Mouse (Mus musculus) embryonic facial prominence, embryonic 11.5 days (tissue): ENCODE measurements around the gene Ice1. TPM values are rescaled to one million over a fixed set of nuclear protein-coding genes. Genes with fewer than 3 reads are reported as not detected.

Experiments
- ATAC-seq: fragments of 200-750 bp; cut with Nextera tagmentation; replicated peaks from 2 replicates; pipeline ENCODE4 v1.8.0; 2017; ENCODE audit warnings: low read depth; ENCODE audit not compliant: insufficient number of reproducible peaks, low FRiP score, low TSS enrichment
- DNase-seq: peaks from one replicate; pipeline ENCODE4 v3.0.0-alpha.2; 2015; ENCODE audit warnings: low spot score
- H3K27ac ChIP-seq: fragments of 300-500 bp; sonication (generic); replicated peaks from 2 replicates; pipeline ENCODE4 v1.5.1; 2014; ENCODE audit warnings: mild to moderate bottlenecking, low read depth, low read length, control low read depth
- H3K27me3 ChIP-seq: fragments of 300-500 bp; sonication (generic); 2 replicates; pipeline ENCODE4 v1.6.1; 2014; ENCODE audit warnings: mild to moderate bottlenecking, low read length, moderate library complexity, mixed read lengths; ENCODE audit not compliant: control insufficient read depth, insufficient read depth
- H3K36me3 ChIP-seq: fragments of 300-500 bp; sonication (generic); replicated peaks from 2 replicates; pipeline ENCODE4 v1.6.1; 2014; ENCODE audit warnings: low read depth, mild to moderate bottlenecking, low read length, moderate library complexity, mixed read lengths; ENCODE audit not compliant: control insufficient read depth, insufficient read depth
- H3K4me1 ChIP-seq: fragments of 300-500 bp; sonication (generic); 2 replicates; pipeline ENCODE4 v1.6.1; 2014; ENCODE audit warnings: low read length, mixed read lengths; ENCODE audit not compliant: control insufficient read depth, insufficient read depth
- H3K4me2 ChIP-seq: fragments of 300-500 bp; sonication (generic); 2 replicates; pipeline ENCODE4 v1.6.1; 2014; ENCODE audit warnings: low read depth, mild to moderate bottlenecking, control low read depth, low read length, moderate library complexity
- H3K4me3 ChIP-seq: fragments of 300-500 bp; sonication (generic); 2 replicates; pipeline ENCODE4 v1.5.1; 2014; ENCODE audit warnings: low read depth, low read length, control low read depth
- H3K9ac ChIP-seq: fragments of 300-500 bp; sonication (generic); replicated peaks from 2 replicates; pipeline ENCODE4 v1.6.1; 2014; ENCODE audit warnings: mild to moderate bottlenecking, control low read depth, low read length
- H3K9me3 ChIP-seq: fragments of 300-500 bp; sonication (generic); replicated peaks from 2 replicates; pipeline ENCODE4 v1.6.1; 2016; ENCODE audit warnings: mild to moderate bottlenecking, low read length, inconsistent platforms, mixed read lengths; ENCODE audit not compliant: control insufficient read depth
- WGBS: fragments of 180-500 bp; shearing (Covaris S2); extraction: QIAGEN DNeasy Blood & Tissue Kit; methylation state at CpG from one replicate; pipeline ENCODE4 v1.1.7; 2014; 5-methylcytosine and 5-hydroxymethylcytosine counted together
- polyA plus RNA-seq: library from polyadenylated mRNA; unstranded; fragments of >200 nt; fragmentation: Nextera tagmentation; extraction: Ambion mirVana; gene quantifications from 2 replicates; pipeline ENCODE4 v1.2.1, GENCODE M21; 2014

The Ice1 gene
- polyA plus RNA-seq, 1 experiment from 2014 or later = 34.0 TPM

DNA sequence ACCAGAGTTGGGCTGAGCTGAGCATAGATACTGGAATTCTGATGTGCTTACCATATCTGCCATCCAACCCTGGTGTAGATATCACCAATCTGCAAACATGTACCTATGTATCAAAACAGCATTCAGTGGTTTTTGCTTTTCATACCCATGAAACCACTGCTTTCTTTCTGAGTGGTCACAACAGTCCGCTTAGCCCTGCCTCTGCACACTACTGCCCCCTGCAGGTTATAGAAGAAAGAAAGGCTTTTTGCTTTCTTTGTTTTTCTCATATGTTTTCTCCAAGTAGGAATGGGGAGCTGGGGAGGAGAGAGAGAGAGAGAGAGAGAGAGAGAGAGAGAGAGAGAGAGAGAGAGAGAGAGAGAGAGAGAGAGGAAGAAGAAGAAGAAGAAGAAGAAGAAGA lies 92.2 kb downstream of the Ice1 start:
- H3K27me3 ChIP-seq = no peaks in the 10 kb centered on the region
- no peak overlapping the region for H3K4me3 ChIP-seq
- no peak overlapping the region for H3K4me2 ChIP-seq
- H3K4me1 ChIP-seq = no peaks in the 10 kb centered on the region
- H3K36me3 ChIP-seq = no peaks in the 10 kb centered on the region
- no peak overlapping the region for H3K9ac ChIP-seq
- DNase-seq (peak; percentile 62), ATAC-seq (no peak)
- H3K27ac ChIP-seq = no peak overlapping the region
- 6% methylated on average over 1 of the region's 1 CpGs for WGBS
- no peaks in the 10 kb centered on the region for H3K9me3 ChIP-seq

DNA sequence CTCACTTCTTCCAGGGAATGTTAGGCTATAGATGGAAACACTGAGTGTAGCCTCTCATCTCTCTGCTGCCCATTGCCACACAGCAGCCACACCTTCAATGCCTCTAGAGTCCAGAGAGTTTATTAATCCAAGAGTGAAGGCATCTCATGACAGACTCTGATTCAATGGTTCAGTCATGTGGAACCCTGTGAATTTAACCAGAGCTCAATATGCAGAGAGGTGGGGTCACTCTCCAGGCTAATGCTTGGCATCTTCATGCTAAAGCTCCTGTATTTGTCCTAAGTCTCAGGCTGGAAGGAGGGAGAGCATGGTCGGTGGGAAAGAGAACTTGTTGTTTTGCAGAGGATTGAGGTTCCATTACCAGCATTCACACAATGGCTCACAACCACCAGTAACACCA lies 97.6 kb downstream of the Ice1 start:
- Histone ChIP-seq H3K4me2 (no peak overlapping the region), H3K36me3 (no peaks in the 10 kb centered on the region), H3K9ac (no peak overlapping the region), H3K9me3 (no peaks in the 10 kb centered on the region), H3K27ac (no peak overlapping the region), H3K4me1 (no peaks in the 10 kb centered on the region), H3K4me3 (no peak overlapping the region), H3K27me3 (no peaks in the 10 kb centered on the region)
- DNase-seq = no peak
- no peak for ATAC-seq
- 78% methylated on average over 1 of the region's 1 CpGs for WGBS

DNA sequence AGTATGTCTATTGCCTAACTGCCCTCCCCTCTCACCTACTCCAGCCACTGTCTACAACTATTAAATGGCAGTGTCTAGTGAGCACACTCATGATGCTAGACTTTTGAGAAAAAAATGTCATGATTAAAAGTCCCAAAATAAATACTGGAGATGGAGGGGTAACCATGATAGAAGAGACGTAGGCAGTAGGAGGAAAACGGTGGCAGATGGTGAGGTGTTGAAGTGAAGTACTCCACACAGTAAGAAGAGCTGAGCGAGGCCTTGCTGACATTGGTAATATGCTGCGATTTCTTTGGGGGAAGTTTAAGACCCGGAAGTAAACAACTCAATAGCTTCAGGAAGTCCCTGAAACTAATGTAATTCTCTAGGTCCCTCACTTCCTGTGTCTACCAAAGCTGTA lies 104.0 kb downstream of the Ice1 start:
- Histone ChIP-seq H3K4me2 (no peak overlapping the region), H3K27me3 (no peaks in the 10 kb centered on the region), H3K4me1 (no peaks in the 10 kb centered on the region), H3K9me3 (no peaks in the 10 kb centered on the region), H3K4me3 (no peak overlapping the region), H3K36me3 (no peaks in the 10 kb centered on the region), H3K9ac (no peak overlapping the region), H3K27ac (no peak overlapping the region)
- no peak for DNase-seq
- ATAC-seq = no peak
- WGBS = 90% methylated on average over 5 of the region's 5 CpGs

DNA sequence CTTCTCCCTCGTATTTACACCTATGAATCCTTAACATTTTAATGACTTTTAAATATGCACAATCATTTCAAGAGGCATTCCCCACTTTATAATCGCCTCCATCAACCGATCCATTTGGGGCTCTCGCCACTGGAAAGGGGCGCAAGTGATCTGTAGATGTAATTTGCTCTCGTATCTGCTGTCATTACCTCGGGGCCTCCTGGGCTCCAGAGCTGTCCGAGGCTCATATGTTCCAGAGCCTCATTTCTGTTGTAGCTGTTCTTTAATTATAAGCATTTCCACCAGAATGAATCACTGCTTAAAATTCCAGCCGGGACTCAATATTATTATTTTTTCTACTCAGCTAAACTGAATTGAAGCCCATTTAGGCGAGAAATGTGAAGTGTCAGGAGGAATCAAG lies 104.7 kb downstream of the Ice1 start:
- 83% methylated on average over 10 of the region's 10 CpGs for WGBS
- ATAC-seq = no peak
- no peak overlapping the region for H3K4me3 ChIP-seq
- no peak for DNase-seq
- no peaks in the 10 kb centered on the region for H3K4me1 ChIP-seq
- no peaks in the 10 kb centered on the region for H3K27me3 ChIP-seq
- H3K9ac ChIP-seq = no peak overlapping the region
- no peak overlapping the region for H3K27ac ChIP-seq
- no peaks in the 10 kb centered on the region for H3K9me3 ChIP-seq
- no peaks in the 10 kb centered on the region for H3K36me3 ChIP-seq
- H3K4me2 ChIP-seq = no peak overlapping the region

DNA sequence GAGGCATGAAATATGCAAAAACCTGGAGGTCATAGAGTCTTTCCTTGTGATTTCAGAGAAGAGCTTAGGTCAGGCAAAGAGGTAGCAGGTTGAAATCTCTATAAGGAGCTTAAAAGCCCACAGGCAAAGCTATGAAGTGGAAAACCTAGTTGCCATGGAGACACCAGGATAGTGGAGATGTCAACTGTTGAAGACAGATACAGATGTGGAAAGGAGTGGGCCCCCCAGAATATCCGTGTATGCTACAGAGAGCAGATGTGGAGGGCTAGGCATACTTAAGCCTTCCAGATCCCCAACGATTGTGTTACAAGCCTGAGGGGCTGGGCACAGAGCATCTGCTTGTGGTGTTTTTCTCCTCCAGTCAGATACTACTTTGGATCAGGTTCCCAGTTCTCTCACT lies 119.8 kb downstream of the Ice1 start:
- no peaks in the 10 kb centered on the region for H3K9me3 ChIP-seq
- no peak for ATAC-seq
- H3K4me1 ChIP-seq = no peaks in the 10 kb centered on the region
- H3K36me3 ChIP-seq = no peaks in the 10 kb centered on the region
- H3K9ac ChIP-seq = no peak overlapping the region
- no peak overlapping the region for H3K27ac ChIP-seq
- H3K27me3 ChIP-seq = no peaks in the 10 kb centered on the region
- no peak overlapping the region for H3K4me2 ChIP-seq
- no peak overlapping the region for H3K4me3 ChIP-seq
- WGBS = 64% methylated on average over 2 of the region's 2 CpGs
- DNase-seq = no peak

DNA sequence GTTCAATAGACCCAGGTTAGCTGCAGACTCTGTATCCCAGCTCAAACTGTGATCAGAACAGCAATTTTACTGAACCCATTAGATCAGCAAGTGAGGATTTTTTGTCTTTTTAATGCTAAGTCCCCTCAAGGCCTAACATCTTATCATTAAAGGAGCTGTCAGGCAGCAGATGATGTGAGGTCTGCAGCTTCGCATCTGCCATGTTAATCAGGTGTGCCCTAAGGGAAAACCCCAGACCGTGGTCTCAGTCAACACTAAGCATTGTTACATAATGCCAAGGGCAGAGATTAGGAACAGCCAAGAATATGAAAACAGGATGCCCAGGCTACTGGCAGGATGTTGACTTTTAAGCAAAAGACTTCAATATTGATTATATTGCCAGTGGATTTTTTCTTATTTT lies 122.4 kb downstream of the Ice1 start:
- no peaks in the 10 kb centered on the region for H3K4me1 ChIP-seq

DNA sequence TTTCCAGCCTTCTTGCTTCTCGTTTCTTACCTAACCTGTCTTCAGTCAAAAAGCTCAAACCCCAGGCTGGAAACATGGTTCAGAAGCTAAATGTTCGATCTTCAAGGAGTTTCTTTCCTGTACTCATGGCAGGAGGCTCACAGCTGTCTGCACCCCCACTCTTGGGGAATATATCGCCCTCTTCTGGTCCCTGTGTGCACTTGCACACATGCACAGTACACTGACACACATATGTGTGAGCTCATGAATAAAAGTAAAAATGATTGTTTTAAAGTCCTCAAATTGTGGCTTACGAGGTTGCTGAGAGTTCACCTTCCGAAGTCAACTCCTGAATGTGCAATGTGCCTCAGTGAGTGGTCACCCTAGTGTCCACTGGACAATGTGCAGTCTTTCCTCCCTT lies 127.2 kb downstream of the Ice1 start:
- Histone ChIP-seq H3K27me3 (no peaks in the 10 kb centered on the region), H3K4me1 (no peaks in the 10 kb centered on the region), H3K27ac (no peak overlapping the region), H3K4me2 (no peak overlapping the region), H3K4me3 (no peak overlapping the region), H3K9me3 (no peaks in the 10 kb centered on the region), H3K9ac (no peak overlapping the region), H3K36me3 (no peaks in the 10 kb centered on the region)
- 76% methylated on average over 5 of the region's 5 CpGs for WGBS
- ATAC-seq (no peak), DNase-seq (no peak)

More for the DNA sequence above, 122.4 kb downstream of the Ice1 start:
- 44% methylated on average over 2 of the region's 2 CpGs for WGBS
- DNase-seq (no peak), ATAC-seq (no peak)
- H3K27me3 ChIP-seq = no peaks in the 10 kb centered on the region
- no peak overlapping the region for H3K9ac ChIP-seq
- no peaks in the 10 kb centered on the region for H3K36me3 ChIP-seq
- no peak overlapping the region for H3K4me2 ChIP-seq
- H3K4me3 ChIP-seq = no peak overlapping the region
- no peaks in the 10 kb centered on the region for H3K9me3 ChIP-seq
- no peak overlapping the region for H3K27ac ChIP-seq

DNA sequence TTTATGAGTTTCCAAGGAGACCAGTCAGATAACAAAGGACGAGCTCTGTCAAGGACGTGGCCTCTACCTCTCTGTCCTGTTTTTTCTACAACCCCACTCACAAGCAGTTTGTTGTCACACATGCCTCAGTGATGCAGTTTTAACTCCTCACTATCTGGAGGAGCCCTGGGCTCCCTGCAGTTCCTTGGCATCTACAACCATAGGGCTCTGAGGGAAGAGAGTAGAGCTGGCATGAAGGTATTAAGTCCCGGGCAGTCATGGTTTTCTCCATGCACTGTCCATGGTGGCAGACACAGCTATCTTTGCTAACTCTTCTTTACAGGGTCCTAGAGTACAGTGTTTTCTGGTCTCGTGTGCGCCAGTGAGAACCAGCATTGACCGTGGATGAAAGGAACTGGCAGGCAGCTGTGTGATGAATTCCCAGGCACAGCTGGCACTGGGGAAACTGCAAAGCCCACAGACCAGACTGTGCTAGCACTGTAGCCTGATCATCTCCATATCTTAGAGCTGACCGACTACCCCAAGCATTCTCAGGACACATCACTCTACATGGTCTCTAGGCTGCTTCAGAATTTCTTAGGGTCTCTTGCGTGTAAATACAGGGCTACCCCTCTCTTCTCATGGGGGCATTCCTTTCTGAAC lies 127.9 kb downstream of the Ice1 start:
- Histone ChIP-seq H3K4me1 (no peaks in the 10 kb centered on the region), H3K36me3 (no peaks in the 10 kb centered on the region), H3K9ac (no peak overlapping the region), H3K27me3 (no peaks in the 10 kb centered on the region), H3K27ac (no peak overlapping the region), H3K9me3 (no peaks in the 10 kb centered on the region), H3K4me2 (no peak overlapping the region), H3K4me3 (no peak overlapping the region)
- no peak for DNase-seq
- ATAC-seq = no peak
- 77% methylated on average over 8 of the region's 8 CpGs for WGBS
